Mouse (Mus musculus) cerebellum, postnatal 14 days (tissue): ENCODE results near the gene Man2a2.
A peak's percentile ranks its signal among the peaks of the same experiment; 100 is the strongest.

ENCODE experiments used
- DNase-seq, 2 experiments: peaks; one replicate each; pipeline ENCODE4 v3.0.0; 2021; ENCODE audit warnings: mixed read lengths in 2 of 2

Gene Man2a2

DNA sequence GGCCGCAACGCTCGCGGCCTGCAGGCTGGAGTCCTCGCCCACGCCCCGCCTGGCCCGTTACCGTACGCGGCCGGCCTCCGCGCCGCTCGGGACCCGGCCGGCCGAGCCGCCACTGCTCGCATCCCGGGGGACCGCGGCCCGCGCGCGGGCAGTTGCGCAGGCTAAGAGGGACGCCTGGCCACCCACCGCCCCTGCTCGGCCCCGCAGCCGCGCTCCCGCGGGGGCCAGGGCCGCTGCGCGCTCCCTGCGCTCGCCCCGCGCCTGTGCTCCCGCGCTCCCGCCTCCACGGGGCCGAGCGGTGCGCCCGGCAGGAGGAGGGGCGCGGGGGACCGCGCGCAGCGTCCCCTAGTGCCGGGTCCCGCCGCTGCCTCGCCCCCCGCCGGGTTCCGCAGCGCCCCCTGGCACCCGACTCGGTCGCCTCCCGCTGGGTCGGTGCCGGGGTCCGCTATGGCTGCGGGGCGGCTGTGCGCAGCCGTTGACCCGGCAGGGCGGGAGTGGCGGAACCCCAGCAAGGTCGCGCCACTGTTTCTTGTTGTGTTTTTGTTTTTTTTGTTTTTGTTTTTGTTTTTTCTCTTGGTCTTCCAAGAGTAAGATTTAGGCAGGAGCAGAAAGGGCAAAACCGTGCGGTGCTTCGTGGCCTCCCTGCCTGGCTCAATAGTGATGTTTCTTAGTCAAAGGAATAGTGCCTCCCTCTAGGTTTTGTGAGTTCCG, at the start of gene Man2a2:
Gene Man2a2, minus strand, starts transcription at position 335 of the 711 bp plus-strand sequence.
- peak; percentile 77 to 82 for DNase-seq

DNA sequence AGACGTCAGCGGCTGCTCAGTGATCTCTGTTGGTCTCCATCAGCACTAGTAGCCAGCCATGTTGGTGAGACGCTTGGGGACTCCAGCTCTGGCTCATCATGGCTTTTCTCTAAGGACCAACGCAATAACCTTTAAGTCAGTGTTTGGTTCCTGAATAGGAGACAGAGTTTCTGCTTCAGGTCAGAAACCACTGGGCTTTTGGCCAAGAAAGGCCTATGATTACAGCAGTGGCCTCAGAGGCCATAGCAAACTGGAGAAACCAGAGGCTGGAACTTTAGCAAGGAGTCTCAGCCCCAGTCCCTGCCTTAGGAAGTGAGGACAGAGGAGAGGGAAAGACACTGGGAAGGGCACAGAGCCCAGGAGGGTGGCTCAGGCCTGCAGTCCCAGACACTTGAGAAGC, 49.4 kb upstream of the Man2a2 start:
- no peak for DNase-seq

DNA sequence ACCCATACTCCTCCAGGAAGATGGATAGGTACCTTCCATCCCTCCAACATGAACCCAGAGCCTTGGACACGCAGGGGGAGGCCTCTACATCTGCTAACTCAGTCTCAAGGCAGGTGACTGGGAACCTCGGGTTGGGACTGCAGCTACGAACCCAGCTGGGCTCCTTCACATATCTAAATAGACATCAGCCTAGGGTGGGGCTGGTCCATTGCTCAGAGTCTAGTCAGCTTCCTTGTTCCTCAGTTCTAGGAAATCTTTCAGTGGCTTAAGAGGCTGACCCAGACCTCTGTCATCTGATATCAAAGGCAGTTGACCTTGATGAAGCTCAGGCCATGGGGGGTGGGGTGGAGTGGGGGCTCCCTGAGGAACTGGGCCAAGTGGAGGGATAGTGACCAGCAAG, 48.1 kb upstream of the Man2a2 start:
- DNase-seq, result no peak

DNA sequence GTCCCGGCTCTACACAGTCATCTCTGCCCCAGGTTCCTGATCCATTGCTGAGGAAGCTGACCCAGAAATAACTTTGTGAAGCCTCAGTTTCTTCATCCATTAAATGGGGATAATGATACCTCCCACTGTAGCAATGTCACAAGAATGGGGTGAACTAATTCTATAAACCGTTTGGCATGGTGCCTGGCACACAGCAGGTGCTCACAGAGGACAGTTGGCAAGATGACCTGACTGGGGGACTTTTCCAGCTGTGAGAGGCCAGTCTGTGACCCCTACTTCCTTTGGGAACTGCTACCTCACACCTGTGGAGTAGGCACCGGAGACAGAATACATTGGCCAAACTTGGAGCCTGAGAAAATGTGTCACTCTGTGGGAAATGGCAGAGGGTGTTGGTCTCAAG, 46.9 kb upstream of the Man2a2 start:
- peak in 1 of 2 experiments; percentile 30 for DNase-seq

DNA sequence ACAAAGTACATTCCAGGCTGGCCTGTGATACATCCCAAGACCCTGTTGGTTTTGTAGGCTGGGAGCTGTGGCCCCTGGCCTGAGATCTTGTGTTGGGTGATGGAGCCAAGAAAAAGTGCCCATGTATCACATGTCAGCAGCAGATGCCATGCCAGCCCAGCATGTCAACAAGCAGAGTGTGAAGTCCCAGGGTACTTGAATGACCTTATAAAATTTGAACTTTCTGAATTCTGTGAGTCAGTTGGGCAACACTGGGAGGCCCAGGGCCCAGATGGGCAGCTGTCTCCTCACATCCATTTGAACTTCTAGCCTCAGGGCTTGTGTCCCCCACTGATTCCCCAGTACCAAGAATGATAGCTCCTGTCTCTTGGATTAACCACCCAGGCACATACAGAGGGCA, 46.4 kb upstream of the Man2a2 start:
- no peak for DNase-seq

DNA sequence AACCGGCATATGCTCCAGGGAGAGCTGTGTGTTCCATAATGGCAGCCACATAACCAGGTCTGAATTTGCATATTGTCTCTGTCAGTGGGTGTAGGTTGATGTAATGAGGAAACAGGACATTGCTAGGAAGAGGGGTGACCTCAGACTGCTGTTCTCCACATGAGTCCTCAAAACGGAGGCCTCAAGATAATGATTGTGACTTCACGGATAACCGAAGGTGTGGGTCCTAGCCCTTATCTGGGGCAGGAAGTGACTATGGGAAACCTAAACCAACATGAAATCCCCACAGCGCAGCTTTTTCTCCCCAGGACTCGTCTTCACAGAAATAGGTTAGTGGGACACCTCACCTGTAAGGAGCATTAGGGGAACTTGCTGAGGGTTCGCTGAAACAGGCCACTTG, 45.8 kb upstream of the Man2a2 start:
- no peak for DNase-seq

DNA sequence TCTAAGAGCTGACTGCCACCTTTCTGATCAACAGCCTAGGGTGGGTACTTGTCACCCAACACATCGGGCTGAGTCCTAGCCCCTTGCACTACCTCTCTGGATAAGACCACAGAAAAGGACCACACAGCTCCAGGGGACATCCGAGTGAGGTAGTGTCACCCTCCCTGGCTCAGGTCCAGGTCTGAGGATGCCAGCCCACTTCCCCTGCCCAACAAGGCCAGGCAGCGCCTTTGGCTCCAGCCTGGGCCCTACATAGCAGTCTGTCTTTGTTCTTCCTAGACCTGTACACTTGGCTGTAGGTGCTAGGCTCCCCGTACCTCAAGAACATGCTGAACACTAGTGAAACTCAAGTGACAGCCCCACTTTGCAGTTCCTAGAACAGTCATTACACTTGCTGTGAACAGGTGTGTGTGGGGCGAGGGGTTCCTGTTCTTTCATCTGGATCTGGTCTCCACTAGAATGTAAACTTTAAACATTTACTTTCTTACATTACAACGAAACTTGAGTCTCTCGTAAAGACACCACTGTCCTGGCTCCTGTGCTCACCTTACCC, 43.2 kb upstream of the Man2a2 start:
- no peak for DNase-seq

DNA sequence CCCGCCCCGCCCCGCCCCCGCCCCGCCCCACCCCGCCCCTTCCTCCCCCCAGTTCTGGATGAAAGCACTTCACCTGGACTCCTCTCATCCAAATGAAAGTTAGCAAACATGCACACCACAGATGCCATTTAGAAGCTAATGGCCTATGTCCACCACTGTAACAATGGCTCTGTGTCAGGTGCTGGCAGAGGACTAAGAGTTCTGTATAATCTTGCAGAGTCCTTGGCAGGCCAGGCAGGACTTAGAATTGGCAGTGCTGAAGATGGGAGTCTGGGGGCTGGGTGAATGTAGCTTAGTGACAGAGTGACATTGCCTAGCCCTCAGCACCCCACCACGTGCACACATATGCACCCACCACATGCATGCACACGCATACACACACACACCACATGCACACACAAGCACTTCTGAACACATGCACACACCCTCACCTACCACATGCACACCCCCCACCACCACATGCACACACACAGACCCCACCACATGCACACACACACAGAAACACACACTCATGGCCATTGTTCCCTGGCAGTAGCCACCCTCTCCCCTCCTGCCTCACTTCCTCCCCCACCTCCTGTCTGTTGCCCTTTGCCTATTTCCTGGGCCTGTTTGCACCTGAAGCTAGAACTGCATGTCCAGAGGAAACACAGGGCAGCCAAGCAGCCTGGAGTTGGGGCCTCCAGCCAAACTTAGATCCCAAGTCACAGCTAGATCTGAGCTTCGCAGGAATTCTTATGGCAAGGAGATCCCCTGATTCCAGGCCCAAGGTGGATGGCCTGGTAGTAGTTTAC, 42.5 kb upstream of the Man2a2 start:
- no peak for DNase-seq

DNA sequence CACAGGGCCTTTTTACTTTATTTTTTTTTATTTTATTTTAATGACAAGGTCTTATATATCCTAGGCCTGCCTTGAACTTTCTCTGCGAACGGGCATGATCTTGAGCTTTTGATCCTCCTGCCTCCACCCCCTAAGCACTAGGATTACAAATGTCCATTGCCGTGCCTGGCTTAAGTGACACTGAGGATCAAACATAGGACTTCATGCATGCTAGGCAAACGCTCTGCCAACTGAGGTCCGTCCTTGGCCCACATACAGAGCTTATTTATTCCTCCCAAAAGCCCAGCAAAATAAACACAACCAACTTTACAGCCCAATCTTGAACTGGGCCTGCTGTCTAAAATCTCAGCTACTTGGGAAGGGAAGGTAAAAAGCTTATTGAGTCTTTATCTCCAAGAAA, 41.6 kb upstream of the Man2a2 start:
- DNase-seq, result no peak

DNA sequence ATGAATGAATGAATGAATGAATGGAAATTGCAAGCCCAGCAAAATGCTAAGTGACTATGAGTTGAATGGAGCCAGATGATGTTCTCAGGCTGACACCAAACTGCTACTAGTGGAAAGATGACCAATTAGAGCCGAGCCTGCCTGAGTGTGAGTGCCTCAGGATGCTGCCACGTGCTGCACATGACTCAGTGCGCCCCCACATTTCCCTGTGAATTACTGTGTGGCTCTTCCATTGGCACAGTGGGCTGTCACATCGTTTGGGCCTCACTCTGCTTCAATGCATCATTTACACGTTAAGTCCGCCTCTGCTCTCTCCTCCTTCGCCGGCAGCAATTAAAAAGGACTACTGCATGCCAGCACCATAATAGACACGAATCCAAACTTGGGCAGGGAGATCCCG, 41.1 kb upstream of the Man2a2 start:
- DNase-seq, result no peak

DNA sequence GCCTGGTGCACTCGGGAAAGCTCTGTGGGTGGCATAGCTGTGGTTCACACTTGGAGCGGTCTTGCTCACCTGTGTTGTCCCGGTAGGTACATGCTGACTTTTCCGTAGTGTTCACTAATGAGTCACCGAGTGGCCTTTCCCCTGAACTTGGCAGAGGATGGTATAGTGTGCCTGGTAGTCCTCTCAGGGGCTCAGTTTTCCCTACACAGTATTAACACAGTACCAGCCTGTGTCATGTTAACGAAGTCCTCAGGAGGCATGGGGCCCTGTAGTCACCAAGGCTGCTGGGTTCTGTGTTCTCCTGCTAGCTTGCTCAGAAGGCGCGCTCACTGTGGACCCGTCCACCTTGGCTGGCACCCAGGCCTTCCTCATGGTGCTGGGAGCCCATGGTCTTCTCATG, 39.2 kb upstream of the Man2a2 start:
- DNase-seq, result no peak

DNA sequence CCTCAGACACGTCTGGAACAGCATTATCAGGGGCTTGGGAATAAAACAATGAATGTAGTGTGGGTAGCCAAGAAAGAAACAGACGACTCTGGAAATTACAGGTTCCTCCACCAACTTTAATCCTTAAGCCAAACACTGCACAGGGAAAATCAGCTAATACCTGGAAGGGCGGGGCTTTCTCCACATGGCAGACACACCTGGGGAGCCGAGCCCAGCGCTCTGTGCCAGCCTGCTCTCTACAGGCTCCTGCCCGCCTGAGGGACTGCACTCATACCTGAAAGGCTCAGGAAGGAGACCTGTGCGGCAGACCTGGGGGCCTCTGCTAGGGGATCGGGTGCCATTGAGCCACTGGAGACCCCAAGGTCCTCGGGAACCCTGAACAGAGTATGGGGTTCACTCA, 36.5 kb upstream of the Man2a2 start:
- no peak for DNase-seq

DNA sequence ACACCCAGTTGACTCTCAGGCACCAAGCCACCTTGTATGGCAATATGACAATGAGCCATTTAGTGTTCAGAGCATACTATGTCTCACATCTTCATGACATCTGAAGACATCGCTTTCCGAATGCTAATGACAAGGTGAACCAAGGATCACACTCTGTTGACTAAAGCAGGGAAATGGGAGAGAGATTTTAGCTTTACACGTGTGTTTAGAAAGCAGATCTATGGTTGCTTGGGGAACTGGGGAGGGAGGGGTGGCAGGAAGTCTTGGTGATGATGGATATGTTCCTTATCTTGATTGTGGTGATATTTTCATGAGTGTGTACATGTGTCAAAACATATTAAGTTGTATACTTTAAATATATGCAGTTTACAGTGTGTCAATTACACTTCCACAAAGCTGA, 35.0 kb upstream of the Man2a2 start:
- DNase-seq, result no peak

DNA sequence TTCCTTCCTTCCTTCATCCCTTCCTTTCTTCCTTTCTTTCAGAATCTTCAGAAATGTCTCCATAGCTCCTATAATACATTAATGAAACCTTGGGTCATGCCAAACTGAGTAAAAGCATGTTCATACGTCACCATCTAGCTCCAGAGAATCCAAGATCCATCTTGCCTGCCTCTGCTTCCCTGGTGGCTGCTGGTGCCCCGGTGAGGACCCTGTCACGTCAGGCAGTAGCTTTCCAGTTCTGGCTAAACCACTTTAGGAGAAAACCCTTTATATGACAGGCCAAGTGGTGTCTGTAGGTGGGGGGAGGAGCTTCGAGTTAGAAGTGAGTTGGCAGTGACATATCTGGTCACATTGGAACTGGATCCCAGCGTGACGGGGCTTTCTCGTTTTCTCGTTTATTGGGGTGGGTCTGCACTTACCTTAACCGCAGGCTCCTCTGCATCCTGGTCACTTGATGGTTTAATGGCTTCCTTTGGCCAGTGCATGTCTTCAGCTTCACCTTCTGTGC, 34.1 kb upstream of the Man2a2 start, which contains the start of gene Furin:
Gene Furin, minus strand, starts transcription at position 249 of the 508 bp plus-strand sequence.
- no peak for DNase-seq

DNA sequence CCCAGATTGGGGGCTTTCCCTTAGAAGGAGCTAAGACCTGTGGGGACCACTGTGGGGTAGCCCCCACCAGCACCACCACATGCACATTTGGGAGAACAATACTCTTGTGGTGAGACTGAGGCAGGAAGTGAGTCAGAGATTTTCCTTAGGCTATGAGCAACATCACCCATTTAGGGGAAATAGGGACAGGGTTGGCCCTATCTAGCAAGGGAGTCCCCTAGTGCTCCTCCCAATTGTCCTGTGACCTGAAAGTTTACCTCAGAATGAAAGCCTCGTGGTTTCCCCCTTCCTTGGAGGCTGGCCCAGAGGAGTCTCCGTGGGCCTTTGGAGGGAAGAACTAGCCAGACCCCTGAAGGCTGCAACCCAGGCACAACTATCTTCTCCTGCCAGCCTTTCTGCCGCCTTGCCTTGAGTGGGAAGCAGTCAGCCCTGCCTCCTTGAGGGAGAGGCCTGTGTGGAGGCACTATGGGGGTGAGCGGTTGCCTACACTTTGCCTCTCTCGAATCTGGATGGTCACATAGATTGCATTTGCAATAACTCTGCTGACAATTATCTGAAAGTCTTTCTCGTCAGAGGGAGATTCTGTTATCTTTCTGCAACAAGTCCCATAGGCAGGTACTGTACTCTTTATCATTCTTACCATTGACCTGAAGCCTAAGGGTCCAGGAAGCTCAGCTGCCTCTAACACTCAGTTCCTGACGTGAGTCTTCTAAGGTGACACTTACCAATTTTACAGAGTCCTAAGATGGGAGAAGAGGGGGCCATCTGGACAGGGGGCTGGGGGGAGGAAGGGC, 33.1 kb upstream of the Man2a2 start:
- no peak for DNase-seq

DNA sequence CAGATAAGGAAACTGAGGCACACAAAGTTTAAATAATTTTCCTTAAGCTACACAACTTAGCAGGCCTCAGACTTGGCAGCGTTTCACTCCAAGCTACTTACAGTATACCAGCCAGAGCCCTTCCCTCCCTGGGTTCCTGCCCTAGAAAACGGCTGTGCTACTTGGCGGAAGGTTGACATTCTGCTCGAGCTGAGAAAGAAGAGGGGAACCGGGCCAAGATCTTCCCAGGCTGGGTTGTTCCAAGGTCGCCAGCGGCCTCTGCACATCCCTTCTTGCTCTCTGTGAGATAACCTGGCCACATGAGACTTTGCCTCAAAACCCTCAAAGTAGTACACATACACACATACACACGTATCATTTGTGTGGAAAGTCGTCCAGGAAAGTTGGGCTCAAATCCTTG, 32.4 kb upstream of the Man2a2 start:
- peak; percentile 87 to 89 for DNase-seq

DNA sequence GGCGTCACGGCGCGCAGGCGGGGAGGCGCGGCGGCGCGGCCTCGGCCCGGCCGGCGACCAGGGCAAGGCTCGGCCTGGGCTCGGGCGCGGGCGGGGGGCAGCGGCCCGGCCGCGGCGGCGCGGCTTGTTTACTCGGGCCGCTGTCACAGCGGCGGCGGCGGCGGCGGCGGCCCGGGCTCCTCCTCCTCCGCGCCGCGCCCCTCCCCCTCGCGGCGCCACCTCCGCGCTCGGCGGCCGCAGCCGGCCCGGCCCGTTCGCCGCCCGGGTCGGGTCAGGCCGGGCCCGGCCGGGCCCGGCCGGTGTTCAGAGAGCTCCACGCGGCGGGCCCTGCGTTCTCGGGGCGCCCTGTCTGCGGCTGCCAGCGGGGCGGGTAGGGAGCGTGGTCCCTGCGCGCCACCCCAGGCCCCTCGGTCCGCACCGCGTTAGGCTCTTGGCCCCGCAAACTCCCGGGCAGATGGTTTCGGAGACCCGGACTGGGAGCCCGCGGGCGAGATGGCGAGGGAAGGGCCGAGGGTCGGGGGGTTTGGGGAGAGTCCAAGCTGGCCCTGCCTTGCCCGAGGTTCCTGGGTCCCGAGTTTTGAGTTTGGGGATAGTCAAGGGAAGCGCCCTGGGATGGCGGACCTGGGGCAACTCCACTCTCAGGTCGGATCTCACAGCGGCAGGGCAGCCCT, 31.6 kb upstream of the Man2a2 start:
- DNase-seq, result peak; percentile 77 to 81

DNA sequence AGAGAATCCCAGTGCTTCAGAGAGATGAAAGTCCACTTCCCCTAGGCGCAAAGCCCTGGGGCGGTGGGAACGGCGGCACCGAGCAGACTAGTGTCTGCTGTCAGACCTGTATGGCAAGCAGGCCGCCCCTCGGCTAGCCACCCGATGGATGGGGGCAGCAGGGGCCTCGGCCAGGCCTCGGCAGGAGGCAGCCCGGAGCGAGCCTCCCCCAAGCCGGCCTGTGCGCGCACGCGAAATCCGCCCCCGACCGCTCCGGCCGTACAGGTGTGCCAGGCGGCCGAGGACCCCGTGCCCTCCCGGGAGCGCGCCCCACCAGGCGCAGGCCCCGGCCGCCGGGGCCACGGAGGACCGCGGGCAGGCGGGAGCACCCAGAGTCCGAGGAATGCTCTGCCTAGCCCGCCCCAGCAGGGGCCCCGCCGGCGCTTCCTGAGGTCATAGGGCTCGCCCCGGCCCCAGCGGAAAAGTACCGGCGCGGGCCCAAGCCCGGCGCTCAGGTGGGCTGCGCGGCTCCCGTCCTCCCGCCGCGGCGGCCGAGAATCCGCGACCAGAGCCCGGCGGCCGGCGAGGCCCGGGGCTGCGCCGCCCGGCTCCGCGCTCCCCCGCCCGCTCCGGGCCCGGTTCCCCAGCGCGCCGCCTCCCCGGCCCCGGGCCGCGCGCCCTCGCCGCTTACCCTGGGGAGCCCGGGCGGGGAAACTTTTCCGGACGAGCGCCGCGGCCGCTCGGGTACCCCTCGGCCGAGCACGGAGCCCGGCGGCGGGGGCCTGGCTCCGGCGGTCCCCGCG, 30.9 kb upstream of the Man2a2 start:
- peak; percentile 68 to 69 for DNase-seq

DNA sequence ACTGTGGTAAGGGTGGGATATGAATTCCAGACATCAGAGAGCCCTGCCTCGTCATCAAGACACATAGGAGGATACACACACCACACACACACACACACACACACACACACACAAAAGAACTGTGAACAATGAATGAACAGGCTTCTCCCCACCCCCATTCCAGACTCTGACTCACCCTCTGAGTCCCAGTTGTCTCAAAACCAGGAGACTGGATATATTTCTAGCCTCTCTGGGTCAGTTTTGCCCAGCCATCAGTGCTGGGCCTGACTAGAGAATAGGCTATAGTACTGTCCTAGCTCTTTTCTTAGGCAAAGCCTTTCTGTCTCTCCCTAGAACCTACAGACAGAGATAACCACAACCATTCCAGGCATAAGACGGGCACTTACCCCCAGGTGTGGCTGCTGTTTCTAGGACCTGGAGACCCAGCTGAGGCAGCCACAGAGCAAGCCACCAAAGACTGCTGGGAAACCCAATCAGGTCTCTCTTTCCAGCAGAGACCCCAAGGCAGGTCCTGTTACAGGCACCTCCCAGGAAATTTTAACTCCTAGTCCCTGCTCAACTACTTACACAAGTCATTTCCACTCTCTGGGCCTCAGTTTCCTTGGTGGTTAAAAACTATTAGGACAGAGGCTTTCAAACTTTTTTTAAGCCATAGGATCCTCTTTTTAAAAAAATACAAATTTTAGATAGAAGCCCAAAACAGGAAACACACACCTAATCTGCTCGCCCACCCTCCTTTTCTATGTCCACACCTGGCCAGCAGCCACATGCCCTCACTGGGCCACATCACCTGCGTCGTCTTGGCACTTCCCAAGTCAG, 30.1 kb upstream of the Man2a2 start:
- DNase-seq, result no peak

DNA sequence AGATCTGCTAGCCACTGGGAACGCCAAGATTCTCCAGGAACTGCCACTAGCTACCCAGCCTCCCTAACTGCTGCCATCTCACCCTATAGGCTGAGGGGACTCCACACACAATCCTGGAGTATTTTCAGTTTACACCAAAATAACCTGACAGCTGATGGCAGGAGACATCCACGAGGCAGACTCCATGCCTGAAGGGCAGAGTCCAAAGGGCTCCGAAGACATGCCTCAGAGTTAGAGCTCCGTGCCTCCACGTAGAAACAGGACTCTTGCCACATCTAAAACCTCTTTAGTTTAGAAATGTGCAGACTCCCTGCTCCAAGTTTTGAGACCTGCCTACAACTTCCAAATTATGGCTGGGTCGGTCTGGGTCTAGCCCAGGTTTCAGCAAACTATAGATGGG, 29.4 kb upstream of the Man2a2 start:
- DNase-seq, result no peak

DNA sequence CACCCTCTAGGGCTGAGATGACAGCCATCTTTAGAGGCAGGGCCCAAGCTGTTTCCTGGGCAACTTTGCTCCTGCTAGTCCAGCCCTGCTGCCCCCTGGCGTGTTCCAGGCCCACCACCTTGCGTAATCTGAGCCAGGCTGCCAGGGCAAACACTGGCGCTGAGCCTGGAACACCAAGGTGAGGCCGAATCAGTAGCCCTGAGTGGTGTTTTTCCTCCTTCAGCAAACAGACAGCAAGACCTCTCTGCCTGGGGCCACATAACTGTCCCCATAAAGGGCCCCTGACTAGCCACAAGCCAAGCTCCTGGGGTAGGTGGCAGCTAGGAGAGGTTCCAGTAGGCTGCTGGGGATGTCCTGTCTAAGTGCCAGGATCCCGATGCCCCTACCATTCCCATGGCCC, 28.9 kb upstream of the Man2a2 start:
- peak; percentile 86 to 89 for DNase-seq
